Mouse (Mus musculus): Measurements from ENCODE around the gene Slc25a40.

- TF ChIP-seq POLR2A (IDR thresholded peaks at IDR 0.05; ENCODE audit: extremely low read depth, insufficient read depth, low read length) = no peak
- TF ChIP-seq CTCF (IDR thresholded peaks at IDR 0.05; ENCODE audit: extremely low read depth, insufficient read depth, low read length) = no peak
Observed at GRCm38 (mm10) chr5:8421424-8421823, 1.2 kb upstream of the Slc25a40 start.
